Mouse (Mus musculus) spleen, postnatal 36 days (tissue): ENCODE data around the gene Rxfp3.

Experiments
- DNase-seq, 2 experiments: peaks; one replicate each; pipeline ENCODE4 v3.0.0; 2022; ENCODE audit warnings: low spot score in 2 of 2, mixed read lengths in 1 of 2

Rxfp3 gene

DNA sequence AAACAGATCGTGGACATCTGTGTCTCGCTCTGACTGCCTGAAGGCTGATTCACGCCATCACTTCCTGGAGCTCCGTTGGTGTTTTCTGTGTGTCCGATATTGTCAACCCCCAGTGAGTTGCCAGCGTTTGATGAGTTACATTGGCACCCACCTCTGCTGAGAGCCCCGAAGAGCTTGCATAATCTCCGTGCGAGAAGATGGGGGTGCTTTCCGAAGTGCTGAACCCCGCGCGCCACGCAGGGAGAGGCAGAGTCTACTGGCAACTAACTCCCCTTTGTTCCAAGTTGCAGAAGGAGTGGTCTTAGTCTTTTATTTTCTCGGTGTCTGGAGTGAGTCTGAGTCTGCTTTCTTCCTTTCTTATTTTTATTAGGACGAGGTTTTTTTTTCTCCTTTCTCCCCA, at the start of gene Rxfp3:
Rxfp3 (minus strand) TSS at position 281 of the 400 bp plus-strand sequence.
- DNase-seq: no peak

DNA sequence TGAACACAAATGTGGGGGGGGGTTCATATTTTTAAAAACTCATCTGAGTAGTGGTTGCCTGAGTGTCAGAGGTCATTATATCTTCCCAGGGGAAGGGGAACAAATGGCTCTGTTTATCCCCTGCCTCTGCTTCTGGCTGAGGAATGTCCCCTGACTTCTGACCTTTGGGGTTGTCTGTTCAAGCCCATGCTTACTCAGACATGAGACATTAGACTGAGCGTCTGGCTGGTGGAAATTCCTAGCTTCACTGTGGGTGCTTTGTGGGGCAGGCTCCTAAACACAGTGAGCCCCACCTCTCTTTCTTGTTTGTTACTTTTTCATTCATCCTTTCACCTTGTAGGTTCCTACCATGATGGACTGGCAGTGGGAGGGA, 47.2 kb upstream of the Rxfp3 start:
- DNase-seq: no peak

DNA sequence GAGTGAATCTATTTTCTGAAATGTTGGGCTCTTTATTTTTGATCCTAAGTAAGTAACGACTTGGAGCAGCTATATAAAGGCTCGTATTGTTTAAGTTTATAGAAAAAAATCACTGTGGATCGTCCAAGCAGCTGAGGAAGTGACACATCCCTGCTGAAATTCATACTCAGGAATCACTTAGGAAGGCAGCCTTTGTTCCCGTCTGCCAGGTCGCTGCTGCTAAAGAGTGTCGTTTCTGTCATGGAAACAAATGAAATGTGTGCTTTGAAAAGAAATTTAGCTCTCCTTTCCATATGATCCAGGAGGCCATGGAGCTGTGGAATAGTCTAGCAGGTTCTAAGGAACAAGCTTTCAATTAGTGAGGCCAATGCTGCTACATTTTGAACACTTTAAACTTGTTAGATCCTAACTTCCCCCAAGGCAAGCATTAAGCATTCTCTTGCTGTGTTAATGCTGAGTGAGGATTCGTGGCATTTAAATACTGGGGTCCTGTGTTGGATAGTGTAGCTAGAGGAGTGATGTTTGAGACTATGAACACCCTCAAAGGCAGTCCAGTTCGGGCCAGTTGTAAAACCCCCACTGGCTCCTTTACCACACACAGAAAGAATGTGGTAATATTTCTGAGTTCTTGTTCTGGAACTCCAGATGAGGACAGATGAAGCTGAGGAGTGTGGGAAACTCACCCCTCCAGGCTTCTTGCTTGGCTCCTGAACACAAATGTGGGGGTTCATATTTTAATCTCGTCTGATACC, 46.6 kb upstream of the Rxfp3 start:
- DNase-seq: no peak

DNA sequence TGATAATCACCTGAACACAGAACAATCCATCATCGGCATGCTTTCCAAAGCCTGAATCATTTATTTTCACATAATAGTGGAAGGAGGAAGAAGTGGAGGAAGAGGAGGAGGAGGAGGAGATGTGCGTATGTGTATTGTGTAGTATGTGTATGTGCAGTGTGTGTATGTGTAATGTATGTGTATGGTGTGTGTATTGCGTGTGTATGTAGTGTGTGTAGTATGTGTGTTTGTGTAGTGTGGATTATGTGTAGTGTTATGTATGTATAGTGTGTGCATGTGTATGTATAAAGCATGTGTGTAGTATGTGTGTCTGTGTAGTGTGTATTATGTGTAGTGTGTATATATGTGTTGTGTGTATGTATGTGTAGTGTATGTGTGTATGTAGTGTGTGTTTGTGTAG, 45.9 kb upstream of the Rxfp3 start:
- no peak for DNase-seq

DNA sequence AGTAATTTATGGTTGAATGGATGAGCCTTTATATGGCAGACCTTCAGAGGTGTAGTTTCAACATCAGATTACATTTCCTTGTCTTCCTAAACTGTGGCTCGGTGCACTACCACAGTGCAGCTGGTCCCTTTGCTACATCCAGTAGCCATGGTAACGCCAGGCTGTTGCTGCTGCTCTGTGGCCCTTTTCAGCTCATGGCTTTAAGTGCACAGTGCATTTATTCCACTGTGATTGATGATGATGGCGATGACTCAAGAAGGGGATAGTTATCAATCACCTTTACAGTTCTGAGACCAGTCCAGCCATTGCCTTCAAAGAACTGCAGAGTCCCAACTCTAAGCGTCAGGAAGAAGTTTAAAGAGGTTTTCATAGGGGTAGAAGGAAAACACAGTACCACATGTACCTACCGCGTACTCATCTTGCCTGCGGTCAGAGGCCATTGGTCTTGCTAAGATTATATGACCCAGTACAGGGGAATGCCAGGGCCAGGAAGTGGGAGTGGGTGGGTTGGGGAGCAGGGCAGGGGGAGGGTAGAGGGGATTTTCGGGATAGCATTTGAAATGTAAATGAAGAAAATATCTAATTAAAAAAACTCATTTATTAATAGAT, 45.3 kb upstream of the Rxfp3 start:
- no peak for DNase-seq

DNA sequence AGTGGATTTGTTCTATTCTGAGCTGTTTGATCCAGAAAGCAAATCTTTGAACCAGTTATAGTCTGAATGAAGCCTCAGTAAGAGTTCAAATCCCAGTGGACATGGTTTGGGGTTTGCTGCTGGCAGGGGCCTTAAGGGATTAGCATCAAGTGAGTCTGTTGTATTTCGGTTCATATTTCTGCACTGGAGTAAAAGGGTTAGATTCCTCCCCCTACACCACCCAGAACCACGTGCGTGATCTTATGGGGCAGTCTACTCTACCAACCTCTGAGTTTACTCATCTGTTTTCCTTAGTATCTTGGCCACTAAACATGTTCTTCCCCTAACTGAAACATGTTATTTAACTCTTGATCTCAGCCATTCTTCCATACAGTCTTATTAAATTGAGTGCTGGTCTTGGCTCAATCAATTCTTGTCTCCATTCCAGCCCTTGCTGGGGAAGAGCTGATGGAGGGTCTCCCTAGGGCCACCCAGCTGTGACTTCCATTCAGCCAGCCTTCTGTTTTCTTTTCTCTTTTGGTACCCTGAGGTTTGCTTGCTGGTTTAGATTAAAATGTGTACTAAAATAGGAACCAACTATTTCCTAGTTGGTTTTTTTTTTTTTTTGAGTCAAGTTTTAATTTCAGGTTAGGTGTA, 38.1 kb upstream of the Rxfp3 start:
- no peak for DNase-seq

DNA sequence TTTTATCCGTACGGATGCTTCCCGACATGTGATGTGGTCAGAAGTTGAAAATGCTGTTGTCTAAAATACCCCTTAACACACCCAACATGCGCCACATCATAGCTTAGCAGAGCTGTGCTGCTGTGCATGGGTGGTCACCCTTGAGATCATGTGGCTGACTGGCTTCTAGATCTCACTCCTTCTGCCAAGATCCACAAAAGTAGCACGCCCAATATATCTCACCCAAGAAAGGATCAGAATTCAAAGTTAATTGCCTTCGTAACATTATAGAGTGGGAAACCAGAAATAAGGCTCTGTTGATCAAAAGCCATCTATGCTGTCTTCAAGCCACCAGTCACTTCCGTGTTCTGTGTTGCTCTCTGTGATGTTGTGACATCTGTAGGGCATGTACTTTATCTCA, 30.1 kb upstream of the Rxfp3 start:
- DNase-seq: no peak

DNA sequence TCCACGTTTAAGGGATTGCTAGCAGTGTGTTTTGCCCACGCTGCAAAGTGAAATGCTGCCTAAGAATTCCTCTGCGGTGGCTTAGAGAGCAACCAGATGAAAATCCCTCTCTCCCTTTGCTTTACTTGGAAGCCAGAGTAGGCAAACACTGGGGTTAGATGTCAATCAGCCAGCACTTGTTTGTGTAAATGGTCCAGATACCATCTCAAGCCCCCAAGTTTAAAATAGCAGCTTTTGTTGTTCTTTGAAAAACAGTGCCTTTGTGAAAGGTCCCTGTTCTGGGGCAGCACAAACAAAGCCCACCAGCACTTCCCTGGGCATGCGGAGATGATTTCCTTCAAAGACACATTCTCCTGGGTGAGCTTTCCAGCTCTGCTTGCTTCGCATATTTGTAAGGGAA, 28.5 kb upstream of the Rxfp3 start:
- no peak for DNase-seq

DNA sequence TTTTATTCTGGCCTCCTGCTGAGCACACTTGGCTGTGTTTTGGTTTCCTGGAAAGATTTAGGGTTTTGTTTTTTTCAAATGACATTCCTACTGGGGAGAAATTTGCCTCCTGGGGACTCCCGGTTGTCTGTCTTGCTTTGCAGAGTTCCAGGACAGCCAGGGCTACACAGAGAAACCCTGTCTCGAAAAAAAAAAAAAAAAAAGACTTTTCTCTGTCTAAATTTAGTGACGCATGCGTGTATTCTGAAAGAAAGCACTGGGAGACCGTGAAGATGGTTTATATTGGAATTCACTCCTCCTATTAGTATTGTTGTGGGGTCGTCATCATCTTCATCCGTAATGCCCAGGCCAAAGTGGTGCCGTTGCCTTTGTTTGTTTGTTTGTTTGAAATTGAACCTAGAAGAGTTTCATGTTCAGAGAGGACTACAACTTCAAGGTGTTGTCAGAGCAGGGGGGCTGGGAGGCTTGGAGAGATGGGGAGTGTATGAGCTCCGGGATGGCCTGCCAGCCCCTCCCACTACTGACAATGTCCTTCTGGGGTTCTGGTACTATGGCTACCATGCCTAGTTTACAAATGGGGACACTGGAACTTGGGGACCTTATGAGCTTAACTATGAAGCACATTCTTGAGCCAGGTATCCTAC, 27.9 kb upstream of the Rxfp3 start:
- no peak for DNase-seq

DNA sequence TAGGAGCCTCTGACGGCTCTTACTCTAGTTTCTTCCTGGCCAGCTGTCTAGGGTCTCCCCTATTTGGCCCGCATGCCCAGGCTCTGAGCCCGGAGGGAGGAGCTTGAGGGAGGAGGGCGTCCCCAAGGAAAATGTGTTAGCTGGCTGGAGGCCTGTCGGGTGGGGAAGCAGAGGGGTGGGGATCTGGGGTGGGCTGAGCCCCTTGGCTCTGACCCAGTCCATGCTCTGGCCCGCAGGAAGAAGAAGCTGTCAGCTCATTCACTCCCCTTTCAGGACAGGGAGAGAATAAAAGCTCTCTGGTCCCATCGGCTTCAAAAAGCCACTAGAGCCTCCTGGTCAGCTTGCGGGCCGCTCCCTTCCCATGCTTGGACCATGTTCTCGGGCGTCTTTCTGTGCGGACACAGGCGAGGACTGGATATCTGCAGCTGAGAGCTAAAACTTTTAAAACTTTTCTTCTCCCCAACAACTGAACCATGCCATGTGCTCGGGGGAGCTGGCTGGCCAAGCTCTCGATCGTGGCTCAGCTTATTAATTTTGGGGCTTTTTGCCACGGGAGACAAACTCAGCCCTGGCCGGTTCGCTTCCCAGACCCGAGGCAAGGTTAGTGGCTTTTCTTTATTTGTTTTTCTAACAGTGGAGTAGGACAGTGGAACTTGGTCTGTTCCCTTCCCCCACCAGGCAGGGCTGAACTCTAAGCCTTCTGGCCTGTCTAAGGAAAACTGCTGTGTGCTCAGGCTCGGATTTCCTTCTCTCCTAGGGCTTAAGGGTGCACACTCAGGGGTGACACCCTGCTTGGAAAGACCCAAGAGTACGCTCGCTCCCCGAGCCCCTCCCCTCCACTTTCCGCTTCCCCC, 27.0 kb upstream of the Rxfp3 start, which contains the start of gene Adamts12:
Adamts12 (plus strand) TSS at position 233 of the 854 bp plus-strand sequence.
- DNase-seq: no peak

DNA sequence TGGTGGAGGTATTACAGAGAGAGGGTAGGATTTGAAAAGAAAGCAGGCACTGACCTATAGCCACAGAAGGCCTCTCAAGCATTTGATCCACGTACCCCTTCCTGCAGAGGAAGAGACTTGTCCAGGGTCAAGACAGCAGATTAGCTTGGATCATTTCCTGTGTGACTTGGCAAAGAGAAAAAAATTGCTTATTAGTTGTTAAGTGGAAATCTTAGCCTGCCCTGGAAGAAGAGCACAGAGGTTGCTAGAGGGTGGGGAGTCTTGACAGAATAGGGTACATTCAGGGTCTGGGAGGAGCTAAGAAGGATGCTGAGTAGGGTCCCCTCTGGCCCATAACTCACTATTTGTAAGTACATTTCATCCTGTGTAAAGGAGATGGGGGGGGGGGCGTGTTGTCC, 26.4 kb upstream of the Rxfp3 start:
- DNase-seq: no peak

DNA sequence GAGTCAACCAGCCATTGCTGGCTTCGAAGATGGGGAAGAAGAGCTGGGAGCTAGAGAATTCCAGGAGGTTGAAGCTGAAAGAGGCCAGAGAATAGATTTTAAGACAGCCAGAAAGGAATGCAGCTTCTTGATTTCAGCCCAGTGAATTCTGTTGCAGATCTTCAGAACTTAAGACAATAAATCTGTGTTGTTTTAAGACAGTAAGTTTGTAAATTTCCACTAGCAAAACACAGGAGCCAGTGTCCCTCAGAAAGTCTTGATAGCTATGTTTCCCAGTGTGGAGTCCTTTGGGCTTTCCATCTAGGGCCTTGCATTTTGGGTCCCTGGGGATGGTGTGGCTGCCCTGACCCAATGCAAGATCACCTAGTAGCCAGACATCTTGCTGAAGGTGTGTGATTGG, 25.1 kb upstream of the Rxfp3 start:
- DNase-seq: no peak

DNA sequence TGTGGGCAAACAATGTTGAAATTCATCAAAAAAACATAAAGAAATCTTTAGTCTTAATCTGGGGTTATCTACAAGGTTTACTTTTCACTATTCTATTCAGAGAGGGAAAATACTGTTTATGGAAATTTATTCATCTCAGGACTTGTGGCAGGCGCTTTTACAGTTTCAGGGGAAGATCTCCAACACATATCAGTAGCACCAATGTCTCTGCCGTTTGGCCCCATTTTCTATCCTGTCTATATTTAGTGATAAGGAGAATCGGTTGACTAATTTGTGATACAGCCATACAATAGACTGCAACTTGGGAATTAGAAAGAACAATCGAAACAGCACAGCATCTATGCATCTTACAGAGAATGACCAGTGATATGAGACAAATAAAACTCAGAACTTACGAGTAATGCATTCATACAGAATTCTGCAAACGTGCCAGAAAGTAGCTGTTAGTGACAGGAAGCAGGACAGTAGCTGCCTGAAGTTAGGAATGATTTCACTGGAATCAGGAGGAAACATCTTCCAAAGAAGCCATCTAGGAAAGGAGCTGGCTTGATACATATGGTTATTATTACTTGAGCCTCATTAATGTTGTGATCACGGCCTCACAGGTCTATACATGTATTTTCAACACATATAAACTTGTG, 16.8 kb upstream of the Rxfp3 start:
- DNase-seq: no peak

DNA sequence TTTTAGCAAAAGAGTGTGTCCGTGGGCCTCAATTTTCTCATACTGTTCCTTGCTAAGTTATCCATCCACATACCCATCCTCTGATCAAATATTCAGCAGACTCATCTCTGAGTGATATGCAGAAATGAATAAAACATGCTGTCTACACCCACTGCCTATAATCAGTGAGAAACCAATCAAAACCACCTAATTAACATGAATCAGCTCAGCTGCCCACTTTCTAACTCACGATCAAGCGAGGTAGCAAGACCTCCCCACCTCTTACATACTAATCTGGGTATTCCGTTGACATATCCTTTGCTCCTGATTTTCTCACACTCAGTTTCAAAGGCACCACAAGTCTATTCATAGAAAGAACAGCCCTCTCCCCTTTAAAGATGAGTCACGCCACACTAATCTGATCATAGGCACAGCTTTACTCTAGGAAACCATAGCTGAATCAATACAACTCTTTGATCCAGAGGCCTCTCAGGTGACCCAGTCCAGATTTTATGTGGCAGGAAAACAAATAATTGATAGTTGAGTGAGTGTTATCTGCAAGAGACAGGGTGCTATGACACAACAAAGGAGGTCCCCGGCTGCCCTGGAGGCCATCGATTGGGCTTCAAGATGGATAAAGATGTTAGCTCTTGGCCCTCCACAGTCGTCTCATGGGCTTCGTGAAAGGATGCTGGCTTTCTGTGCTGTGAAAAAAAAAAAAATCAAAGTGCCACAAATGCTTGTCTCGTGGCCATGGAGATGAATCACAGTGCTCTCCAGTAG, 16.1 kb upstream of the Rxfp3 start:
- no peak for DNase-seq

DNA sequence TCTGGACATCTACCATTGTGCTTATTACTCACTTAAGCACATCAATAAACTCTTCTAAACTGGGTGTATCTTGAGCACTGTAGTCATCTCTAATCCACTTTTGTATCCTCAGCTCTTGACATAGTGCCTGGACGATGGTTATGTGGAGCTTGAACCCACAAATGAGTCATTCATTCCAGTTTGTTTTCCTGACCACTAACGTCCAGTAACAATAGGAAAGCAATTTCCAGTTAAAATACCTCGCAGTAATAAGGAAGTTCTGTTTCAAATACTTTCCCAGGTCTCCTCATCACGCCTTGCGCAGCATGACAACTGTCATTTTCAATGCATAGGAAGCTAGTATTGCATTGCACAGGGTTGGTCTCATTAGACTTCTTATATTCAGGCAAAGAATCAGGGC, 5.0 kb upstream of the Rxfp3 start:
- no peak for DNase-seq

DNA sequence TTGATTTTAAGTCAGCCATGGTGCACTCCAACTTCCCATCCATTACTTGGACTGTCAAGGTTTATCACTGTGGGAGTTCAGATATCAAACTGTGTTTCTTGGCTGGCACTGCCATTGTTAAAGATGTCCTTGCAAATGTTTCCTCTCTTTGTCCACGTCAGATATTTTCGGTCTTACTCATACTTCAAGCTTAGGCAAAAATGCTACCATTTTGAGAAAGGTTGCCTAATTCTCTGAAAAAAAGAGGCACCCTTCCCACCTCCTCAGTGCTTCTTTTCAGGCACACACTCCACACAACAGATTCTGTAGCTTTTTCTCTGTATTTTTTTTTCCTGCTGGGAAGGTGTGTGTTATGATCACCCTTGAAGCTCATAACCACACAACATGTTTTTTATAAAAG, 3.4 kb upstream of the Rxfp3 start:
- DNase-seq: no peak

DNA sequence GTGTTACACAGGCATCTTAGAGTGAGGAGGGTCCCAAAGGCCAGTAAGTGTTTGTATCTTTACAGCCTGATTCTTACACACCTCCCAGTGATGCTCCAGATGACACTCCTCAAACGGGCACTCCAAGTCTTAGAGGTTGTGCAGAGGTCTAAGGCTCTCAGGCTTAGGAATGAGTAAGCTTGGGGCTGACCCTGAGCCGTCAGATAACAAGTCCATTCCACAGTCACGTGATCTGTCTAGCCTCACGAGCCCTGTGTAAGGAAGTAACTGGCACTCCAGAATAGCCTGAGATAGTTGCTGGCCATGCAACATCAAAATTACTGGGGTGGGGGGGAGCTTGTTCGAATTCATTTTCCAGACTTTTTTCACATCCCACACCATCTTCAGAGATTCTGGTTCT, 2.3 kb upstream of the Rxfp3 start:
- no peak for DNase-seq

DNA sequence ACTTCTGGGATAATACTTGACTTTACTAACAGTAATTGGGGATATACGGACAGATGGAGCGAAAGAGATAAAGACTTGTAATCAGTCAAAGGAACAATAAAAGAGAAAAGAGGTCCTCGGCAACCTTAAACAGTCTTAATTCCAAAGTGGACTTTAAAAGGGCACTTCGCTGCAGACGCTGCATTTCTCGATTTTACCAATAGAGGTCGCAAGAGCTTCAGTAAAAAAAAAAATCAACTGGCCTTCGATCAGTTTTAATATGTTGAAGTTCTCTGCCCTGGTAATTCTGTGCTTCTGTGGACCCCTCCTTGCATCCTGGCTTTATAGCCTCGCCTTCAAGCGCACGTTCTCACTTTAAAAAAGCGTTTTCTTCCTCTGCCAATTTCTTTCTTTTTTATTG, 685 bp upstream of the Rxfp3 start:
- DNase-seq: no peak

DNA sequence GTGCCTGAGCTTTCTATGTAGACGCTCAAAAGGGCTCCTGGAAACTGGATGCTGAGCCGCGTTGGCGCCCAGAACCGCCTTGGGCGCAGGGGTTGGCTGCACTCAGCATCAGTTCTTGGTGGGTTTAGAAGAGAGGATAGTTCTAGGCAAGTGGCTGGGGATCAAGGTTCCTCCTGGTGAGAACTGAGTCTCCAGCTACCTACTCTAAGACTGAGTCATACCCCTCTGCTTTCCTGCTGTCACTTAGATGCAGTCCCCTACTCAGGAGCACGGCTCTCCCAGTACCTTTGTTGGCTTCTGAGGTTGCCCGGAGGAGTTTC, 455 bp downstream of the Rxfp3 start:
- DNase-seq: no peak

DNA sequence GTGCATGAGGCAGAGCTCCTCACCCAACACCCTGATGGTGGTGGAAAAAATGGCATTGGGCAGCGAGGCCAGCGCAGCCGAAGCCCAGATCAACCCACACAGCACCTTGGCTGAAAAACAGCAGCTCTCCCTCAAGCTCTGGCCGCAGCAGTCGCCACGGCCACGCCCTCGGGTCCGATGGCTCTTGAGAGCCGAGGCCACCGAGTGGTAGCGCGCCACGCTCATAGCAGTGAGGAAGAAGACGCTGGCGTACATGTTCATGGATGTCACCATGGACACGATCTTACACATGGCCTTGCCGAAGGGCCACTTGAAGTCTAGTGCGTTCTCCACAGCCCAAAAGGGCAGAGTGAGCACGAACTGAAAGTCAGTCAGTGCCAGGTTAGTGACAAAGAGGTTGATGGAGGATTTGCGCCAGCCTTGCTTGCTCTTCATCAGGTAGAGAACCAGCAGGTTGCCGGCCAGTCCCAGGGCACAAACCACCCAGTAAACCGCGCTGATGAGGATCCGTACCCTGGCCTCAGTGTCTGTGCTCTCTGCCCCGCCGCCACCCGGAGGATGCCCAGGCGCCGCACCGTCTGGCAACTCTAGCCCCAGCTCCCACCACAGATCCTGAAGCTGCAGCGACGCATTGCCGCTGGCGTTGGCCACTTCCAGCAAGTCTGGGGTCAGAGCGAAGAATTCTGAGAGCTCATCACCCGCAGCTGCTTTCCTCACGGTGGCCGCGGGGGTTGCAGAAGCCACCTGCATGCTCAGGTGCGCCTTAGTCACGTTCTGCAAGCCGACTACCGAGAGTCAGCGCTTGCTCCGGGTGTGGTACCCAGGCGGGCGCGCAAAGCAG, 1.0 kb downstream of the Rxfp3 start:
- no peak for DNase-seq
